Mouse (Mus musculus) heart, adult 2 months (tissue): ENCODE data around the gene Fpr1. TPM values are rescaled to one million over a fixed set of nuclear protein-coding genes. Genes with fewer than 3 reads are reported as not detected.

Source experiments
- DNase-seq, 2 experiments: peaks; one replicate each; pipeline ENCODE4 v3.0.0; 2021
- H3K27ac ChIP-seq: fragments of 200-600 bp; 2 replicates; pipeline ENCODE4 v1.8.1; 2022
- H3K27me3 ChIP-seq: fragments of 200-500 bp; 2 replicates; pipeline ENCODE4 v1.6.1; 2012; ENCODE audit warnings: mild to moderate bottlenecking, low read length, inconsistent platforms, mixed read lengths; ENCODE audit not compliant: control insufficient read depth, insufficient read depth
- H3K36me3 ChIP-seq: fragments of 200-500 bp; 2 replicates; pipeline ENCODE4 v1.6.1; 2012; ENCODE audit warnings: low read length, inconsistent platforms; ENCODE audit not compliant: control insufficient read depth, insufficient read depth
- H3K4me1 ChIP-seq: fragments of 200-500 bp; 2 replicates; pipeline ENCODE4 v1.6.1; 2011; ENCODE audit warnings: low read length; ENCODE audit not compliant: control insufficient read depth, insufficient read depth
- H3K4me3 ChIP-seq: fragments of 200-600 bp; 2 replicates; pipeline ENCODE4 v1.8.1; 2022
- H3K79me2 ChIP-seq: fragments of 200-500 bp; replicated peaks from 2 replicates; pipeline ENCODE4 v1.6.1; 2012; ENCODE audit warnings: mild to moderate bottlenecking, inconsistent platforms, low read length, moderate library complexity, mixed read lengths; ENCODE audit not compliant: control insufficient read depth, insufficient read depth
- H3K9ac ChIP-seq: fragments of 200-500 bp; 2 replicates; pipeline ENCODE4 v1.6.1; 2012; ENCODE audit warnings: low read depth, mild to moderate bottlenecking, control low read depth, inconsistent platforms, low read length, mixed read lengths
- CTCF ChIP-seq: fragments of 200-600 bp; IDR thresholded peaks from 2 replicates; pipeline ENCODE4 v1.8.1; 2022; ENCODE audit warnings: antibody characterized with exemption, mild to moderate bottlenecking, moderate library complexity
- EP300 ChIP-seq: fragments of 200-500 bp; IDR thresholded peaks from 2 replicates; pipeline ENCODE4 v1.6.1; 2011; ENCODE audit warnings: low read depth, low read length, control low read depth; ENCODE audit not compliant: insufficient read depth
- POLR2A ChIP-seq: fragments of 200-500 bp; IDR thresholded peaks from 2 replicates; pipeline ENCODE4 v1.6.1; 2011; ENCODE audit warnings: mild to moderate bottlenecking, low read depth, low read length, control low read depth; ENCODE audit not compliant: insufficient read depth
- WGBS: fragments of 180-500 bp; shearing (Covaris S2); methylation state at CpG from one replicate; pipeline ENCODE4 v1.1.7; 2018; 5-methylcytosine and 5-hydroxymethylcytosine counted together
- intact Hi-C: fragments of 180-260 bp; cut with DNase I; formaldehyde crosslinking; loops from one replicate; pipeline ENCODE4 v1.15.1; 2025
- polyA plus RNA-seq: library from polyadenylated mRNA; depleted of rRNA; stranded (reverse); fragments of >200 nt; gene quantifications from 2 replicates; pipeline ENCODE4 v1.2.3, GENCODE M21; 2012
- total RNA-seq, 2 experiments: library from RNA; stranded (reverse); gene quantifications; 2 replicates each; pipeline ENCODE4 v1.2.3; 2021

Gene Fpr1
- total and polyA plus RNA-seq, 3 experiments: 0.66 TPM; not detected in 2

DNA sequence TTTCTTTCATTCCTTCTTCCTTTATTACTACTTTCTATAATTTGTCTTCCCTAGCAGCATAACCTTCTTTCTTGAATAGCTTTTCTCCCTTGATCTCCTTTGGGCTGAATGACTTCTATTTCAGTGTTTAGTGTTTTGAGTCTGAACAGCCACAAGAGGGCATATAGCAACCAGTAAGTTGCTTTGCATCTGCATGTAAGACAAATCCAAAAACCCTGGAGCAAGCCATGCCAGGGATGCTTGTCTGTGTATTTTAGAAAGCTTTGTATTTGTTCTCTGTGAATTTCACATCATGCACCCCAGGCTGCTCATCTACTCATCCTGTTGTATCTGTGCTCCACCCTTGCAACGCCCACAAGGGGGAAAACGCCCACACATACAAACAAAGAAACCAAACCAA is 15.5 kb upstream of the Fpr1 start:
- Histone ChIP-seq H3K4me1 (no peaks in the 10 kb centered on the region), H3K27me3 (no peaks in the 10 kb centered on the region), H3K36me3 (no peaks in the 10 kb centered on the region), H3K9ac (no peak overlapping the region), H3K79me2 (no peaks in the 10 kb centered on the region), H3K27ac (no peak overlapping the region), H3K4me3 (no peak overlapping the region)
- TF ChIP-seq CTCF (peak; percentile 32), EP300 (no peak), POLR2A (no peak)
- 77% methylated on average over 2 of the region's 2 CpGs for WGBS
- intact Hi-C loops: loop anchor here (5.0 kb wide), 1 partner anchor 57 kb away; no protein-coding TSS in a partner anchor
- DNase-seq: no peak

DNA sequence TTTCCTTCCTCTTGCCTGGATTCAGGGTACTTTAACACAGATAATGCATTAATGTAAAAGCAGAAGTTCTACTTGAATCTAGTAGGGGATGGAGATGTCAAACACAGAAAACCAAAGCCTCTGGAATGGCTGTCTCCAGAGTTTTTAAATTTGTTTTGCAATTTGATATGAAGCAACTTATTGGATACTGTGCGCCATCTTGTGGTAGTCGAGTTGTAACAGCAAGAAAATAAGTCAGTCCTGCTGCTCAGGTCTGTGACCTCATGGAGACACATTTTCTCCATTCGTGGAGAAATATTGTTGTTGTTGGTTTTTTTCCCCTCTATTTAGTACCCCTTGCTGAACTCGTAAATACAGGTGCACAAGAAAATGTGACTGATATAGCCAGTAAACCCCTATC is 12.3 kb upstream of the Fpr1 start:
- WGBS: 2% methylated on average over 4 of the region's 4 CpGs
- Histone ChIP-seq H3K9ac (no peak overlapping the region), H3K4me3 (no peak overlapping the region), H3K4me1 (no peaks in the 10 kb centered on the region), H3K79me2 (no peaks in the 10 kb centered on the region), H3K27ac (no peak overlapping the region), H3K36me3 (no peaks in the 10 kb centered on the region), H3K27me3 (no peaks in the 10 kb centered on the region)
- peak; percentile 92 for TF ChIP-seq CTCF
- TF ChIP-seq EP300: no peak
- TF ChIP-seq POLR2A: no peak
- intact Hi-C loops: loop anchor here (1.0 to 5.0 kb wide), 2 partner anchors 54 to 130 kb away; no protein-coding TSS in a partner anchor
- no peak for DNase-seq

- intact Hi-C loops: no loop called here
- DNase-seq: no peak
Observed at GRCm38 (mm10) chr17:17889732-17890425, 6.1 kb upstream of the Fpr1 start.

GRCm38 (mm10) chr17:17887774-17888248 is 4.1 kb upstream of the Fpr1 start, which contains the start of the genes Fpr2 and Fpr3:
TSS of gene Fpr2 (plus strand) at chr17:17887824.
TSS of gene Fpr3 (plus strand) at chr17:17887852.
- Histone ChIP-seq H3K4me1 (no peaks in the 10 kb centered on the region), H3K36me3 (no peaks in the 10 kb centered on the region), H3K27me3 (no peaks in the 10 kb centered on the region), H3K4me3 (no peak within 1 kb of the TSS), H3K9ac (no peak within 1 kb of the TSS), H3K79me2 (no peaks in the 10 kb centered on the region), H3K27ac (no peak within 1 kb of the TSS)
- no peak for TF ChIP-seq EP300
- TF ChIP-seq CTCF: no peak
- no peak for TF ChIP-seq POLR2A
- no peak for DNase-seq
- intact Hi-C loops: no loop called here
- WGBS: 24% methylated on average over 1 of the region's 1 CpGs

More at GRCm38 (mm10) chr17:17889732-17890425, 6.1 kb upstream of the Fpr1 start:
- 77% methylated on average over 2 of the region's 2 CpGs for WGBS
- no peaks in the 10 kb centered on the region for H3K4me1 ChIP-seq
- no peaks in the 10 kb centered on the region for H3K79me2 ChIP-seq
- TF ChIP-seq POLR2A (no peak), CTCF (no peak)
- no peak overlapping the region for H3K4me3 ChIP-seq
- H3K36me3 ChIP-seq: no peaks in the 10 kb centered on the region
- no peak overlapping the region for H3K27ac ChIP-seq
- H3K9ac ChIP-seq: no peak overlapping the region
- H3K27me3 ChIP-seq: no peaks in the 10 kb centered on the region

DNA sequence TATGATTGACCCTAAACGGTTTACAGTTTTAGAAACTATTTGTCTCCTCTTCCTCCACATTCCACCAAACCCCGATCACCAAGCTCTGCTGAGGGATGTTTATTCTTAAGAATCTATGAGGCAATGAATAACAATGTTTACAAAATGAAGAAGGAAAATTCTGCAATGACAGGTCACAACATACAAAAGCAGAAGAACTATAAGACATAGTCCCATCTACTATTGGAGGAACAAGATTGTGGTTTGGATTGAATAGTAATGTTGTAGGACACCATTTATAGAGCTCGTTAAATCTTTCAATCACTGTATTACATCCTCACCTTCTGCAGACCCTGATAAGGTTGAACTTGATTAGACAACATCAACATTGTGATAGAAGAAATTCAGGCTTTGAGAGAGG is 1.1 kb downstream of the Fpr1 start:
- Histone ChIP-seq H3K4me1 (no peaks in the 10 kb centered on the region), H3K9ac (no peak overlapping the region), H3K4me3 (no peak overlapping the region), H3K36me3 (no peaks in the 10 kb centered on the region), H3K27me3 (no peaks in the 10 kb centered on the region), H3K27ac (no peak overlapping the region), H3K79me2 (no peaks in the 10 kb centered on the region)
- intact Hi-C loops: no loop called here
- DNase-seq: no peak
- no peak for TF ChIP-seq POLR2A
- no peak for TF ChIP-seq CTCF
- TF ChIP-seq EP300: no peak
- 63% methylated on average over 3 of the region's 3 CpGs for WGBS

- no peaks in the 10 kb centered on the region for H3K4me1 ChIP-seq
- TF ChIP-seq EP300 (no peak), POLR2A (no peak), CTCF (no peak)
- H3K27me3 ChIP-seq: no peaks in the 10 kb centered on the region
- no peak overlapping the region for H3K27ac ChIP-seq
- no peaks in the 10 kb centered on the region for H3K36me3 ChIP-seq
- no peak for DNase-seq
- H3K79me2 ChIP-seq: no peaks in the 10 kb centered on the region
- no peak overlapping the region for H3K4me3 ChIP-seq
- H3K9ac ChIP-seq: no peak overlapping the region
- intact Hi-C loops: no loop called here
- WGBS: 67% methylated on average over 1 of the region's 1 CpGs
Observed at GRCm38 (mm10) chr17:17879347-17879746, 4.4 kb downstream of the Fpr1 start.
